Mouse (Mus musculus): ENCODE data around the gene Lrriq3.

Gene Lrriq3

DNA sequence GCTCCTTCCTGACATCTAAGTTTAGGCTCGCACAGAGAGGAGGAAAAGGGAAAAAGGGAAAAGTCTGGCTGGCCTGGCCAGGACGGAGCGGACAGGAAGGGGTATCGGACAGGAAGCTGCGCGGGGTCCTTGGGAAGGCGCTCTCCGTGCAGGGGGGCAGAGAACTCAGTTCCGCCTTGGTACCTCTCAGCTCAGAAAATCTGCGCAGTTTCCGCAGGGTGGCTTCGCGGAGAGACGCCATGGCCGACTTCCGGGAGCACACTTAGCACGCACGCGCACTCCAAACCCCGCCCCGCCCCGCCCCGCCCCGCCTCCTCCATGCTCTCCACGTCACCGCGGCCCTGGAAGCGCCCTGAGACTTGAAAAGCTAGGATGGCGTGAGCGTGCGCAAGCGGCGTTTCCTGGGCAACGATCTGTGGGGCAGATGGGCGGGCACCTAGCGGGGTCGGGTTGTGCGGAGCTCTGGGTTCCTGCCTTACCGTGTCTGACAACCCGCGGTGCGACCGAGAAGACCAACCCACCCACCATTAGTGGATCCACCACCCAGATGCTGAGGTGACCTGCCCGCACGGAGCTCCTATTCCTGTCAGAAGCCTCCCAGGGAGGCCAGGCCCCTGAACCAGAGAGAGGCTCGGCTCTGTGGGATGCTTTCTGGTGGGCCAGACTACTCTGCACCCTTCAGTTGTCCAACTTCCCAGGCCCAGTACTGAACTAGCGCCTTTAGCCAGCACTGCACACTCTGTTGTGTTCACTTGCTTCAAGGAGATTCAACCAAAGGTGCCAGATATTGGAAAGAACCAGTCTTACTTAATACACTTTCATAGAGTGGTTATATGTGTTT is at the start of gene Lrriq3, which contains the start of gene Fpgt:
TSS of gene Lrriq3 (plus strand) at position 319 of the 841 bp plus-strand sequence.
TSS of gene Fpgt (minus strand) at position 288 of the 841 bp plus-strand sequence.
- peak; percentile 80 for DNase-seq (ENCODE audit: low read depth, low spot score)

DNA sequence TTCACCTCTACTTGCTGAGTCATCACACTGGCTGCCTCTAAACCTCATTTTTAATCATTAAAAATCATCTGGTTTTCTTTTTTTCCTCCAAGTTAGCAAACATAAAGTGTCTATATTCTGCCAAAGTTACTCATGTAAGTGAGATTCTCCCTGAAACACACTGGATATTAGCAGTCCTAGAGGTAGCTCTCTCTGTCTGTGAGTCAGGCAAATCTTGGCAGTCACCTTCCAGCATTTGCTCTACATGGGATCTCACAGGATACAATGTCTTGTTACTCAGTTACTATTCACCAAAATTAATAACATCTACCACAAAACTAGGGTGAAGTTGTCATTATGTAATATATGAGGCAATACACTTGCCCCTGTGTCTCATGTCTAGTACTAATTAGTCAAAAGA is 41.2 kb upstream of the Lrriq3 start:
- no peak for DNase-seq (ENCODE audit: low read depth, low spot score)

DNA sequence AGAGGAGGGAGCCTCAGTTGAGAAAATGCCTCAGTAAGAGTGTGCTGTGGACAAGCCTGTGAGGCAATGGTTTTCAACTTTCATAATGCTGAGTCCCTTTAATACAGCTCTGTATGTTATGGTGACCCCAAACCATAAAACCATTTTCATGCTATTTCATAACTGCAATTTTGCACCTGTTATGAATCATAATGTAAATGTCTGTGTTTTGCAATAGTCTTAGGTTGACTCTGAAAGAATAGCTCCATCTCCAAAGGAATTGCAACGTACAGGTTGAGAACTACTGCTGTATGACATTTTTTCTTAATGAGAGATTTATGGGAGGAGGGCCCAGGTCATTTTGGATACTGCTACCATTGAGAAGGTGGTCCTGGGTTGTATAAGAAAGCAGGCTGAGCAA is 40.0 kb upstream of the Lrriq3 start:
- DNase-seq (ENCODE audit: low read depth, low spot score): no peak

DNA sequence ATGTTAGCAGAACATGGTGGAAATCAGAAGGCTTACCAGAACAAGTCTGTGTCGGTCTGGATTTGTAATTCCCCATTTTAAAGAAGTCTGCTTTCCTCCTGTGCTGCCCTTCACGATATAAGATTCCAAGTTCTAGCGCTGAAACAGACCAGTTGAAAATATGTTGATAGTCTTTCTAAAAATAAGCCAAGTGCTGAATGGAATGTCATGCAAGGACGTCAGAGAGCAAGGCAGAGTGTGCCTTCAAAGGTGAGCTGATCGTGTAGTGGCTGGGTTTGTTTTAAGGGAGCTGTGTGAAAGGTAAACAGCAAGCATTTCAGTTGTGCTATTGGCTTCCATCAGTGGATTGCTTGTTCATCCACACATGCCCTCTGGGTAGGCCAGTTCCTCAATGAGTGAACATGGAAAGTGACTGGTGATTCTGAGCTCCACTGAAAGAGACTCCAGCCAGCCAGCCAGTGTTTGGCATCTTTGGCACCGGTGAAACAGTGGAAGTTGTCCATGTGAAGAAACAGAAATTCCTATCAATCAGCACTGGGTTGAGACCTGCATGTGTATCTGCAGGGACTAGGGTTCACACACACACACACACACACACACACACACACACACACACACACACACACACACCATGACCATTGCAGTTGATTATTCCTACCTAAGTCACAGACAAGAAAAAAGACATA is 37.9 kb upstream of the Lrriq3 start, which contains the start of gene Tnni3k:
TSS of gene Tnni3k (minus strand) at position 177 of the 686 bp plus-strand sequence.
- no peak for DNase-seq (ENCODE audit: low read depth, low spot score)

DNA sequence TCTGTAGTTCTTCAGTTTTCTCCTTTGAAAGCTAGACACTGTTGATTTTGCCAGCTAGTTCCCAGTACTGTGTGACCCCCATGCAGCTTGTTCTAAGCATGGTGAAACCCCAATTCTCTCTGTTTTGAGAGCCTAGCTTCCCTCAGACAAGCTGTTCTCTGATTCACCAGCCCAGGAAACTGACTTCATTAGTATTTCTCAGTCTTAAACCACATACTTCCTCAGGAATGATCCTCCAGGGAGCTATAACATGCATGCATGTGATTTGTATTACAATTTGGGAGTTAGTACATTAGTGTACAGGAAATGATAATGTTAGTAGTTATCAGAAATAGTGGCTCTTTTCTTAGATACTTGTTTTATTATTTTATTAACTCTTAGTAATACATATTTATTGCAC is 36.6 kb upstream of the Lrriq3 start:
- DNase-seq (ENCODE audit: low read depth, low spot score): no peak

DNA sequence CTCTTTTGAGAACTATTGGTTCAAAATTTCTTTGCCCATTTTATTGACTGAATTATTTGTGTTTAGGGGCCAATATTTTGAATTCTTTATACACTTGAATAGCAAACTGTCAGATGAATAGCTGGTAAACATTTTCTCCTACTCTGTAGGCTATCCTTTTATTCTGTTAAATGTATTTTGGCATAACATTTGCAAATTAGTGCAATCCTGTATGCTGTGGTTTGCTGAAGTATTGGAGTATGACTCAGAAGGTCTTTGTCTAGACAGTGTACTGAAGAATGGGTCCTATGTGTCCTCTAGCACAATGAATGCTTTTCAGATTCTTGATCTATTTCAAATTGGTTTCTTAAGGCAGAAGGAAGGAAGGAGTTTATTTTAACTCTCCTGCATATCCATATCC is 35.7 kb upstream of the Lrriq3 start:
- DNase-seq (ENCODE audit: low read depth, low spot score): no peak

DNA sequence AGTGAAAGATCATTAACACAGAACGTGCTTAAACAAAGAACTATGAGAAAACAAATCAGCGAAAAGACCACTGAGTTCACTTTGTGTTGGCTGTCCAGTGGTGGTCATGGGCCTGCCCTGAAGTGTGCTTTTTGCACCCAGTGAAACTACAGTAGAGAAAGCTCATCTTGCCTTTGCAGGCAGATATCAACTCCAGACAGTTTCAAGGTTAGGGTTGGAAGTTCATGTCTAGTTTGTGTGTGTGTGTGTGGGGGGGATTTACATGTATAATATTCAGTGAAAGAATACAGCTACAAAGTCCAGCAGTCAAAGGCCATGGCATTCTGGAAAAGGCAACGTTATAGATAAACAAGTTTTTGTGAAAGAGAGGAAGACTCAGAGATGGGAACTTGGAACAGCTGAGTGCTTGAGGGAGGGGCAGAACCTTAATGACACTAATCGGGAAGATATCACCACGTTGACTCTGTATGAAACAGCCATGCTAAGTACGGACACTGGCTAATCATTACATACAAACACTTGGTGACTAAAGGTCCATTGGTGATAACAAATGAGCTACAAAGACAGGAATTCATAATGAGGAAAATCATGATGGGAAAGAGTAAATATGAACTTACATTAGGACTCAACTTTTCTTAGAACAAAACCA is 34.3 kb upstream of the Lrriq3 start:
- no peak for DNase-seq (ENCODE audit: low read depth, low spot score)

DNA sequence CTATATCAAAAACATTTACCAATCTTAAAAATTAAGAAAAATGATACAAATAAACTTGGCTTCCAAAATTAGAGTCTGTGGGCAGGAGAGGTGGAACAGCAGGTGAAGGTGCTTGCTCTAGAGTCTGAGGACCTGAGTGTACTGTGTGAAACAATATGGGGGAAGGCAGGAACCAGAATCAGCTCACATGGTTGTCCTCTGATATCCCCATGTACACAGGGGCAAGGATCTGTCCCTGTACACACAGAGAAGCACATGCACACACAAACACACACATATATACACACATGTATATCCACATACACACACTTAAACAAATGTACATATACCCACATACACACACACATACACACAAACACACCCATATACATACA is 33.8 kb upstream of the Lrriq3 start:
- no peak for DNase-seq (ENCODE audit: low read depth, low spot score)

DNA sequence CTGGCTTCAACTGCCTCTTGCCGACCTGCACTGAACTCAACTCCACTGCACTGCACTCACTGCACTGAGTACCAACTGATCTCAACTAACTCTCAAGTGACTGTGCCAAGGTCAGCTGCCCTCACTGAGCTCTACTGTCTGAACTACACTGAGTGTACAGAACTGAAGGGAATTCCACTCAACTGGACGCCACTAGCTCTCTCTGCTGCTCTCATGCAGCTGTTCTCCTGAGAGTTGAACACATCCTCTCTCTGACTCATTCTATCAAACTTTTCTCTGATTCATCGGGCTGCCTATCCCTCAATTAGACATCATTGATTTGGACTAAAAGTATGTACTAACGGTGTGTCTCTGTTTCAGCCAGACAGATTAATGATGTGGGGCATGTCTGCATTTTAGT is 15.3 kb upstream of the Lrriq3 start:
- no peak for DNase-seq (ENCODE audit: low read depth, low spot score)

DNA sequence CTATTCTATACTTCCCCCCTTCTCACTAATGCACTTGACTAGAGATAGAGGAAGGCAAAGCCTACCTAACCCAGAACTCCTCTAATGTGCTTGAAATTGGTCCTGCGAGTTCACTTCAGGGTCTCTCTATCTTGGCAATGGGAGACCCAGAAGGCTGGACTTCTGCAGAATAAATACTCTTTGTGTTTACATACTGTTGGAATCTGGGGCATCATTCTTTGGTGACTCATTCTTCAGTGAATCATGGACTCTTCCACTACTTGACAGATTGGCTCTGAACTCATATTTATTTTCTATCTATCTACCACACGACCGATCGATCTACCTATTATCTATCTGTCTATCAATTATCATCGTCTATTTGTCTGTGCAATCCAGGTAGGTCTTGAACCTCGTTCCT is 1.2 kb upstream of the Lrriq3 start:
- DNase-seq (ENCODE audit: low read depth, low spot score): no peak

DNA sequence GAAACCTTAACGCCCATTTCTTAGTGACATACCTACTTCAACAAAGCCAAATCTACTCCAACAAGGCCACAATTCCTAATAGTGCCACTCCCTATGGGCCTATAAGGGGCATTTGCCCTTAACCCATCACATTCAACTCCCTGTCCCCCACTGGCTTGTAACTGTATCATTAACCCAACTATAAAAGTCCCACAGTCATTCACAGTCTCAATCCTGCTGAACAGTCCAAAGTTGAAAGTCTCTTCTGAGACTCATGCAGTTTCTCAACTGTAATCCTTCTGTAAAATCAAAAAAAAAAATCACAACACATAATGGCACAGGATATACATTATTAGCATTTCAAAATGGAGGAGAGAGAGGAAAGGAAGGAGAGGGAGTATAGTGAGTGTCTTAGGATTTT is 6.0 kb downstream of the Lrriq3 start:
- no peak for DNase-seq (ENCODE audit: low read depth, low spot score)

DNA sequence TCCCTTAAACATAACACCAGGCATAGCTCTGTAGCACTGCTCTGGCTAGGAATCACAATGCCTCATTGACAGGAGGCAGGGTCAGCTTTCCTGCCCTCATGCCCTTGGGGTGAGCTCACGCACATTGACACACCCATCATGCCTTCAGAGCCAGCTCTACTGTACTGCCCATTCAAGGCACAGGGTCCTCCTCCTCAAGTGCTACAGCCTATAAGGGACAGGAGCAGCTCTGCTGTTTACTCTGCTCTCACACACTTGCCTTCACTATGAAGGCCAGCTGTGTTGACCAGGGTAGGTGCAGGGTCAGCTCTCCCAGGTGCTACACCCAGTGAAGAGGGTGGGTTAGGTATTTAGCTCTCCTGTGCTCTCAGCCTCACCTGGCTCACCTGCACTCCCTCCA is 12.7 kb downstream of the Lrriq3 start:
- DNase-seq (ENCODE audit: low read depth, low spot score): no peak

DNA sequence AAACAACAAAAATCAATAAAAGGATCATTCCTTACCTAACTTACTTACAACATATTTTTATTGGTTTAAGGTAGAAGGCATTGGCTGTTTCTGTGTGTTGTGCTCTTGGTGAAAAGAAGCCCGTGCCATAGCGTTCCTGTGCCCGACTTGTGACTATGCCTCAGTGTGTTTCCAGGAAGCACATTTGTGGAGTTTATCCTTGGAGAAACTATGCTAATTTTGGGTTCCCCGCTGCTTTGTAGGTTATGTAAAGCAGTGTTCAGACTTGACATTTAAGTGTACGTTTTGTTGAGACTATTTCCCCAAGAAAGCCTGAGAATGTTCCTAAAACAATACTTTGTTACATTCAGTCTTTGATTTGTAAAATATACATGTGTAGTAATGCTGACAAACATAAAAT is 44.5 kb downstream of the Lrriq3 start:
- DNase-seq (ENCODE audit: low read depth, low spot score): no peak

DNA sequence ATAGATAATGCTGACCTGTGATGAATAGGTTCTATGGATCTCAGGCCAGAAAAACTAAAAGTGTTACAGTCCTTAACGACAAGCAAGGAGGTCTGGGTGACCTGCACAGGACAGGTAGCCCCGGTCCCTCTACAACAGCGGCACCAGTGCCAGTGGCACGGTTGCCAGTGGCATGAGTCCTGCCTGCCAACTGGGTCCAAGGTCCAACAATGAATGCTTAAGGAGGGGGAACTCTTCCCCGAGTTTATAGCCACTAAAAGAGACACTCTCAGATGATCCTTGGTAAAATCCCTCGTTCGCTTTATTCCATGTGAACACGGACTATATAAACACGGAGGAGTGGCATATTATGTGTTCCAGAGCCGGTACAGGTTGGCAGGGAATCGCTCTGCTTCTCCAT is 47.8 kb downstream of the Lrriq3 start:
- DNase-seq (ENCODE audit: low read depth, low spot score): no peak

DNA sequence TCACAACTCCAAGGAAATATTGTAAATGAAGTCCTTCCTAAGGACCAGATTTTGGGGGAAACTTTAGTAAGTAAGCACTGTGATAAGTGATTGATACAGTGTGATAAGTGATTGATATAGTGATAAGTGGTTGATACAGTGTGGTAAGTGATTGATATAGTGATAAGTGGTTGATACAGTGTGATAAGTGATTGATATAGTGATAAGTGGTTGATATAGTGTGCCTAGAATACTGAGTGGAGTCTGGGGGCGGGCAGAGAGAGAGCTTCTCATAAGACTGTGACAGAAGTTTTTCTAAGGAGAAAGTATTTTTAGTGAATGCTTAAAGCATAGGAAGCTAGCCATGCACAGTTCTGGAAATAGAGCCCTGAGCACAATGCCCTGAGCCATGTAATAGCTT is 51.1 kb downstream of the Lrriq3 start:
- DNase-seq (ENCODE audit: low read depth, low spot score): no peak

DNA sequence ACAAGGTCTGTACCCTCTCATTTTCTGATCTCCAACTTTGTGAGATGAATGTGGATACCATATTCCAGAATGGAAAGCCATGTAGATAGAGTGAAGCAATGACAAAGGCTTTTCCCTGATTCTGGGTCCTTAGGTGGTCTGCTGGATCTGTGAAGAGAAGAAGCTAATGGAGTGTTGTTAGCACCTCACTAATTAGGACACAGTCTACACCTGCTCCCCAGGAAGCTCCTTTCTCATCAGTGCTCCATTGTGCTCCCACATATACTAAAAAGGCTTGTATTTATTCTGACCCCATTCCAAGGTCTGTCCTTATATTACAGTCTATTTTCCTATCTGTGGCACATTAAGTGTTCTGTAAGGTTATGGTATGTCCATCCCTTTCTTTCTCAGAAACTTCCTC is 68.6 kb downstream of the Lrriq3 start:
- no peak for DNase-seq (ENCODE audit: low read depth, low spot score)

DNA sequence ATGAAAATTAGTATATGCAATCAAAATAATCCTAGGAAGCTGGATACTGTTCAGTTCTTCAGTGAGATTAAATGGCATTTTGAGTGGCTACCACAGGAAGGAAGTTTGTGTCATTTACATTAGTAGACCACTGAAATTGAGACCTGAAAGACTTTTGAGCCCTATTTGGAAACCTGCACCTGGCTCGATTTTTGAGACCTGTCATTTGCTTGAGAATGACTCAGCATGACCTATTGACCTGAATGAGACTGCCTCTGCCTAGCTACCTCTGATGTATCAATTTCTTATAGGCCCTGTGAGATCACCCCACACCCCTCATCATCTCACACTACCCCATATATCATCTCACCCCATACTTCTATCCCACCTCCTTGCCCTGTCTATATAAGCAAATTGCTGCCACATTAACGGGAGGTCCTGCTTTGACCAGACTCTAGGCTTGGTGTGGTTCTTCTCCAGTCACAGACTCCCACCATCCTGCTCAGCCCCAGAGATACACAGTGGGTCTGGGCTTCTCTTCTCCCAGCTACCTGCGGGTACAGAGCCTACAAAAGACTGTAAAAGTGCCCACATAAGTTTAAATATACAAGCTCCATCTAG is 87.2 kb downstream of the Lrriq3 start:
- no peak for DNase-seq (ENCODE audit: low read depth, low spot score)

DNA sequence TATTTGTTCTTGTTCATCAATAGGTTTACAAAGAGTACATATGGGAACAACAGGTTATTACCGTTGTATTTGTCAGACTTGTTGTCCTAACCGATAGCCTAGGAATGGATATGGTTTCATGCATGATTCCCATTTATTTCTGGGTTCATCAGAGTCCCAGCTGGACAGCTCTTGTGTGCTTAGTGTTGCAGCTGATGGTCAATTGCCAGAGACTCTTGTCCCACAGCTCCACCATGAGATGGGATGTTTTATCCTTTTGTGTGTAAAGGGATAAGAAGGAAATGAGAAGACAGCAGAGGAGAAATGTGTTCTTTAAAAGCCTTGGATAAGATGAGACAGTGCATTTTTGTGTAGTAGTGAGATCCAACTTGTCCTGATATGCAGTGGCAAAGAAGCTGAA is 93.2 kb downstream of the Lrriq3 start:
- DNase-seq (ENCODE audit: low read depth, low spot score): no peak

DNA sequence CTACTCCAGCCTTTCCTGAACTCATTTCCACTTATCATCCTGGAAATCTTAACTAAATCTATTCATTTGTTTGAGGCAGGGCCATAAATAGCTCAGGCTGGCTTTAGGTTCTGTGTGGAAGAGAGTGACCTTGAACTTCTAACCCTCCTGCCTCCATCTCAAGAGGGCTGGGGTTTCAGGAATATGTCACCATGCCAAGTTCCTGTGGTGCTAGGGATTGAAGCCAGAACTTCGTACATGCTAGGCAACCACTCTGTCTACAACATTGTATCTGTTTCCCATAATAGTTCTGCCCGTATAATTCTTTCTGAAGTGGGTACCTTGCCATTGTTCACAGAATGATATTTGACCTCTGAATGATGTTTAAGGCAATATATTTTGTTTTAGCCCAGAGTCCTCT is 95.6 kb downstream of the Lrriq3 start:
- no peak for DNase-seq (ENCODE audit: low read depth, low spot score)

DNA sequence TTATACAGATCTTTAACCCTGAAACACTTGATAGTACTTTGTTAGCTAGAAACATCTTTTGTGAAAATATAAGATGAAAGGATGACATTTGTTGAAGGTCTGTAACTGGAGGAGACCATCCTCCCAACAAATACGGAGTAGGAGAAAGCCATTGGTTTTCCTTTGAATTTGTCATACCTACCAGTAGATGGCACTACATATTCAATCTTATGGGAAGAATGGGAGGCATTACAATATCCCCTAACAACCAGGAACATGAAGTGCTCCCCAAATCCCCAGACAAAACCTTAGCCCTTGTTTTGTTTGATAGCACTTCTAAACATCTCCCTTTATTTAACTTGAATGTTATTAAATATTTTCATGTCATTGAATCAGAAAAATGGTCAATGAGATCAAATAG is 141.7 kb downstream of the Lrriq3 start:
- DNase-seq (ENCODE audit: low read depth, low spot score): peak; percentile 28

DNA sequence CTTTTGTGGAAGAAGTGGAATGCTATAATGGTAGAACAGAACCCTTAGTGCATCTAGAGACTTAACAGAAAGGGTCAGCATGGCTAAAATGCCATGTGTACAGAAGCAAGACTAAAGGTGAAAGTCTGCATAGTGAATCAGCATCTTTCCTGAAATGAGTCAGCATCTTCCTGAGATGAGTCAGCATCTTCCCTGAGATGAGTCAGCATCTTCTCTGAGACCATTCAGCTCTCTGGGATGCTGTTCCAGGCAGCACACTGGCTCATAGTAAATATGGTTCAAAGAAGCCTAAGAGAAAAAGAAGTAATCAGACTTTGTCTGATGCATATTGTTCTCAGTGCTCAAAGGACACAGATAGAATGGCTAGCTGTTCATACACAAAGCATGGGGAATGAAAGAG is 142.3 kb downstream of the Lrriq3 start:
- no peak for DNase-seq (ENCODE audit: low read depth, low spot score)
